Mouse (Mus musculus): ENCODE measurements around the gene Dohh.

DNA sequence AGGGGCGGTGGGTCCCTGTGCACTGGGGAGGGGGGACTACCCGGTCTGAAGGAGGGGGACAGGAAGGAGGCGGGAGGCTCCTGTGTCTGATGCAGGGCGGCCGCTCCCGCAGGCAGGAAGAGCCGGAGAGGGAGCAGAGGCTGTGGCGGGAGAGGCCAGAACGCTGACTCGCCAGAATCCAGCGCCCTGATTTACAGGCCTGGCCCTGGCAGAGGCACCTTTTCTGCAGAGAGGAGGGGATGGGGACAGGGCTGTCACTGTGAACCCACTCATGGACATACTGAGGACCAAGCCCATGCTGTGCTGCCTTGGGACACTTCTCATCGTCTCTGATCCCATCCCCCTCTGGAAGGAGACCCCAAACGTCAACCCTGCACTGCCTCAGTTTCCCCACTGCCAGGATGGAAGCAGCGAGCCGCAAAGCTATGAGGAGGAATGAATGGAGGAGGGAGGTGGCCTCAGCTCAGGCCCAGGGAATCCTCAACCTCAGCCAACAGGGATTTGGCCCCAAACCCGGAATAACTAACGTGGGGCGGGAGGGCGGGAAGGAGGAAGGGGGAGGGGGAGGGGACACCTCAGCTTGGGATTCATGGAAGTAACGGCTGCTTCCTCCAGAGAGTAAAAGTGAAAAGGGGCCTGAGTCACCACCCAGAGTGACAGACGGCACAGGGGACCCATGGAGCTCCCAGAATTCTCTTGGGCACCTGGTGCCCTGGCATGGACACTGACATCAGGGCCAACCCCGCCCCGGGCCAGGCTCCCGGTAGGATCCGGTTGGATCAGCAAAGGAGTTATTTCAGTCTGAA lies 40.2 kb downstream of the Dohh start:
- no peak for TF ChIP-seq POLR2A (IDR thresholded peaks at IDR 0.05; ENCODE audit: low read depth, low read length)
- TF ChIP-seq CTCF (IDR thresholded peaks at IDR 0.05; ENCODE audit: extremely low read depth, insufficient read depth, insufficient read length, insufficient replicate concordance), result no peak

Data from spleen, adult 2 months (tissue).